In genomic region chr4:32063291-32063690, GRCm38 (mm10) we compare ENCODE assay signal across 14 mouse cellular contexts.
"Had no signal": no experiment of that assay in that cellular context is flagged by ENCODE, and none has a peak within 500 bp of the region (broad histone marks: within the 10 kb centered on the region; RNA-seq: fewer than 3 reads in every experiment).

No protein-coding gene starts in this region.

- H3K4me2 ChIP-seq: limb, embryonic 13.5 days; liver, embryonic 11.5 days; liver, embryonic 15.5 days; lung, embryonic 15.5 days; neural tube, embryonic 12.5 days had no signal

- H3K27me3 ChIP-seq: limb, embryonic 13.5 days; liver, embryonic 15.5 days; lung, embryonic 15.5 days; neural tube, embryonic 12.5 days had no signal

- H3K4me3 ChIP-seq: limb, embryonic 13.5 days; liver, embryonic 15.5 days; lung, embryonic 15.5 days; myocyte; neural tube, embryonic 12.5 days had no signal

- H3K4me1 ChIP-seq: limb, embryonic 13.5 days; liver, embryonic 15.5 days; neural tube, embryonic 12.5 days had no signal

- H3K9ac ChIP-seq: limb, embryonic 13.5 days; liver, embryonic 15.5 days; lung, embryonic 15.5 days; neural tube, embryonic 12.5 days had no signal

- H3K36me3 ChIP-seq: limb, embryonic 13.5 days; liver, embryonic 15.5 days; lung, embryonic 15.5 days; neural tube, embryonic 12.5 days had no signal

- DNase-seq: kidney, adult 18-20 months; kidney, postnatal 10 days; kidney, postnatal 4 days; left cerebral cortex, postnatal 4 days; right cerebral cortex, postnatal 4 days; spleen, adult 18-20 months; thymus, adult 18-20 months; thymus, postnatal 25 days had no signal

- H3K9me3 ChIP-seq: limb, embryonic 13.5 days; liver, embryonic 15.5 days; lung, embryonic 15.5 days; neural tube, embryonic 12.5 days had no signal

- H3K27ac ChIP-seq: limb, embryonic 13.5 days; liver, embryonic 15.5 days; lung, embryonic 15.5 days; neural tube, embryonic 12.5 days had no signal
